Mouse (Mus musculus) hindbrain, embryonic 11.5 days (tissue): ENCODE data around the gene Zfp982. TPM values are rescaled to one million over a fixed set of nuclear protein-coding genes. Genes with fewer than 3 reads are reported as not detected.
"Not testable (repeated sequence)": the region's sequence is repeated elsewhere in the genome, so short reads cannot be mapped to it uniquely, and the experiment has no call there.

ENCODE experiments used
- ATAC-seq: fragments of 200-750 bp; cut with Nextera tagmentation; 2 replicates; pipeline ENCODE4 v1.8.0; 2017; ENCODE audit warnings: mild to moderate bottlenecking, moderate TSS enrichment, moderate library complexity; ENCODE audit not compliant: low FRiP score
- DNase-seq: peaks from one replicate; pipeline ENCODE4 v3.0.0-alpha.2; 2015; ENCODE audit warnings: low spot score
- H3K27ac ChIP-seq: fragments of 300-500 bp; sonication (generic); 2 replicates; pipeline ENCODE4 v1.5.1; 2014; ENCODE audit warnings: mild to moderate bottlenecking, low read depth, low read length
- H3K27me3 ChIP-seq: fragments of 300-500 bp; sonication (generic); 2 replicates; pipeline ENCODE4 v1.6.1; 2014; ENCODE audit warnings: mild to moderate bottlenecking, low read length, moderate library complexity, mixed read lengths; ENCODE audit not compliant: control insufficient read depth, insufficient read depth
- H3K36me3 ChIP-seq: fragments of 300-500 bp; sonication (generic); 2 replicates; pipeline ENCODE4 v1.6.1; 2014; ENCODE audit warnings: mild to moderate bottlenecking, low read length, moderate library complexity, mixed read lengths; ENCODE audit not compliant: control insufficient read depth, insufficient read depth
- H3K4me1 ChIP-seq: fragments of 300-500 bp; sonication (generic); replicated peaks from 2 replicates; pipeline ENCODE4 v1.6.1; 2014; ENCODE audit warnings: low read length, mixed read lengths; ENCODE audit not compliant: control insufficient read depth, insufficient read depth
- H3K4me2 ChIP-seq: fragments of 300-500 bp; sonication (generic); replicated peaks from 2 replicates; pipeline ENCODE4 v1.6.1; 2014; ENCODE audit warnings: mild to moderate bottlenecking, low read depth, low read length
- H3K4me3 ChIP-seq: fragments of 300-500 bp; sonication (generic); 2 replicates; pipeline ENCODE4 v1.5.1; 2014; ENCODE audit warnings: low read depth, low read length
- H3K9ac ChIP-seq: fragments of 300-500 bp; sonication (generic); 2 replicates; pipeline ENCODE4 v1.6.1; 2014; ENCODE audit warnings: low read depth, low read length
- H3K9me3 ChIP-seq: fragments of 300-500 bp; sonication (generic); 2 replicates; pipeline ENCODE4 v1.6.1; 2016; ENCODE audit warnings: low read length; ENCODE audit not compliant: control insufficient read depth
- WGBS: fragments of 180-500 bp; shearing (Covaris S2); extraction: QIAGEN DNeasy Blood & Tissue Kit; methylation state at CpG from one replicate; pipeline ENCODE4 v1.1.7; 2014; 5-methylcytosine and 5-hydroxymethylcytosine counted together
- polyA plus RNA-seq: library from polyadenylated mRNA; unstranded; fragments of >200 nt; fragmentation: Nextera tagmentation; extraction: Ambion mirVana; gene quantifications from 2 replicates; pipeline ENCODE4 v1.2.1, GENCODE M21; 2014

Zfp982 gene
- polyA plus RNA-seq, 1 experiment from 2014 or later, result 8.1 TPM

DNA sequence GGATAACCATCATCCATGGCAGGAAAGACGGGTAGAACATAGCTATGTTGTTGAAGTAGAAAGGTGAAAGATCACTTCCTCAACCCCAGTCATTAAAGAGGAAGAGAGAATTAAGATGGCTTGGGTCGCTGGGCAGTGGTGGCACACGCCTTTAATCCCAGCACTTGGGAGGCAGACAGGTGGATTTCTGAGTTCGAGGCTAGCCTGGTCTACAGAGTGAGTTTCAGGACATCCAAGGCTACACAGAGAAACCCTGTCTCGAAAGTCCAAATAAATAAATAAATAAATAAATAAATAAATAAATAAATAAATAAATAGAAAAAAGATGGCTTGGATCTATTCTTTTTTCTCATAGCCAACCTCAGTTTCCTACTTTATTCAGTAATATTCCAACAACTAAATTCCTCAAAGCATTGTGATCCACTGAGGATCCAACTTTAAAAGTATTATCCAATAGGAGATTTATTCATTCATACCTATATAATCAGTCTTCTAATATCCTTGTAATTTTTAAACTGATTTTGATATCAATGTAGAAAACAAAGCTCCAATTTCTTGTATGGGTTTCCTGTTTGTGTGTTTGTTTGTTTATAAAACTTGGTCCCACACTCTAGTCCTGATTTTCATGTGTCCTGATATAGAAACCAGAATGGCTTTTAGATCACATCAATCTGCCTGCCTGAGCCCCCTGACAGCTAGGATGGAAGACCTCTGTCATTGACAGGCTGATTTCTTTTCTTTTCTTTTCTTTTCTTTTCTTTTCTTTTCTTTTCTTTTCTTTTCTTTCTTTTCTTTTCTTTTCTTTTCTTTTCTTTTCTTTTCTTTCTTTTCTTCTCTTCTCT, 6.8 kb downstream of the Zfp982 start:
- H3K4me3 ChIP-seq, H3K9ac ChIP-seq, H3K4me1 ChIP-seq, DNase-seq, H3K36me3 ChIP-seq, H3K4me2 ChIP-seq, H3K27ac ChIP-seq, H3K9me3 ChIP-seq, H3K27me3 ChIP-seq: not testable (repeated sequence)
- ATAC-seq, result peak; percentile 54; the same call in 1 of the 2 replicates
- WGBS, result 86% methylated on average over 5 of the region's 5 CpGs

- peak; percentile 51; the same call in 1 of the 2 replicates for ATAC-seq
Measured at GRCm38 (mm10) chr4:147509174-147509573, 17.0 kb downstream of the Zfp982 start.

GRCm38 (mm10) chr4:147518981-147519380, 26.8 kb downstream of the Zfp982 start:
- H3K9ac ChIP-seq, result no peak overlapping the region
- peak; percentile 31; the same call in 1 of the 2 replicates for ATAC-seq
- no peaks in the 10 kb centered on the region for H3K36me3 ChIP-seq
- 70% methylated on average over 2 of the region's 2 CpGs for WGBS
- no peaks in the 10 kb centered on the region for H3K27me3 ChIP-seq
- peaks cover 23% of the 10 kb centered on the region for H3K9me3 ChIP-seq
- no peak overlapping the region for H3K4me3 ChIP-seq
- DNase-seq, result no peak
- no peak overlapping the region for H3K4me2 ChIP-seq
- H3K4me1 ChIP-seq, result no peaks in the 10 kb centered on the region
- no peak overlapping the region for H3K27ac ChIP-seq

More at GRCm38 (mm10) chr4:147509174-147509573, 17.0 kb downstream of the Zfp982 start:
- Histone ChIP-seq H3K27me3 (no peaks in the 10 kb centered on the region), H3K9ac (no peak overlapping the region), H3K36me3 (no peaks in the 10 kb centered on the region), H3K27ac (no peak overlapping the region), H3K4me3 (no peak overlapping the region), H3K4me1 (no peaks in the 10 kb centered on the region), H3K9me3 (peaks cover 6% of the 10 kb centered on the region), H3K4me2 (no peak overlapping the region)
- 89% methylated on average over 2 of the region's 2 CpGs for WGBS
- DNase-seq, result no peak

DNA sequence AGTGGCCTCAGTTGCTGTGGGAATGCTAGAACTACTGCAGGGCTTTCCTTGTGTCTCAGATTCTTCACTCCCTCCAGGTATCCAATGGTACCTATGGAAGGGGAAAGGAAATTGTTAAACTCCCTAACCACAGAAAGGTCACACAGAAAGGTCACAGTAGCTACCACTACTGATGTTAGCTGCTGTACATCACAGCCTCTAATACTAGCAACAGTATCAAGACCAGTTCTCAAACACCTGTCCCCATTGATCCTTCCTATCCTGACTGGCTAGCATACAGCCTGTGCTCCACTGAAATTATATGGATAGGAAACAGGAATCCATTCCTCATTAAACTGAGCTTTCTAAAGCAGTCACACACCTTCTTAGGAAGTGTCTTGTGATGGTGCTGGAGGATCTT, 27.9 kb downstream of the Zfp982 start:
- Histone ChIP-seq H3K4me2 (no peak overlapping the region), H3K9ac (no peak overlapping the region), H3K27ac (no peak overlapping the region), H3K36me3 (no peaks in the 10 kb centered on the region), H3K4me1 (no peaks in the 10 kb centered on the region), H3K9me3 (peaks cover 28% of the 10 kb centered on the region), H3K27me3 (no peaks in the 10 kb centered on the region), H3K4me3 (no peak overlapping the region)
- no peak for DNase-seq
- ATAC-seq, result 0 out of 2 replicates have a peak, but pooled peaks have one; percentile 6

GRCm38 (mm10) chr4:147525125-147525524, 32.9 kb downstream of the Zfp982 start:
- no peak overlapping the region for H3K27ac ChIP-seq
- no peaks in the 10 kb centered on the region for H3K27me3 ChIP-seq
- H3K4me1 ChIP-seq, result no peaks in the 10 kb centered on the region
- H3K9me3 ChIP-seq, result peaks cover 31% of the 10 kb centered on the region
- 87% methylated on average over 1 of the region's 1 CpGs for WGBS
- no peak for DNase-seq
- no peak overlapping the region for H3K4me2 ChIP-seq
- no peak overlapping the region for H3K9ac ChIP-seq
- no peak overlapping the region for H3K4me3 ChIP-seq
- no peak for ATAC-seq
- H3K36me3 ChIP-seq, result no peaks in the 10 kb centered on the region

- H3K27ac ChIP-seq, result no peak overlapping the region
- no peaks in the 10 kb centered on the region for H3K4me1 ChIP-seq
- 83% methylated on average over 1 of the region's 1 CpGs for WGBS
- no peaks in the 10 kb centered on the region for H3K36me3 ChIP-seq
- H3K9ac ChIP-seq, result no peak overlapping the region
- H3K4me2 ChIP-seq, result no peak overlapping the region
- H3K27me3 ChIP-seq, result no peaks in the 10 kb centered on the region
- DNase-seq, result no peak
- ATAC-seq, result no peak
- H3K4me3 ChIP-seq, result no peak overlapping the region
- H3K9me3 ChIP-seq, result peaks cover 17% of the 10 kb centered on the region
Measured at GRCm38 (mm10) chr4:147530366-147530765, 38.1 kb downstream of the Zfp982 start.

DNA sequence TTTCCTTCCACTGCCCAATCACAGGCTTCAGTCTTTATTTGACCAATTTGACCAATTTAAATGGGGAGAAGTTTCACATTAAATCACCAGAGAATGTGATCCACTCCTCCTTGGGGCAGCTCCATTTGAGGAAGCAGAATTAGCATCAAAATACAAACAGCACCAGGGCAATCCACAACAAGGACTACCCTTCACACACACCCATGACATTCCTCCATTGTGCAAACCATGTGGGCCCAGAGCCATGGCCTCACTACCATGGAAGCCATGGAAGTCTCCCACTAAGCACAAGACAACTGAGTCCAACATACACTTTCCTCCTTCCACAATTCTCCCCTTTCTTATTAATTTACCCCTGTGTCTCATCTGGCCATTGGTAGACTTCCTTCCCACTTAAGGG, 43.7 kb downstream of the Zfp982 start:
- not testable (repeated sequence) for H3K36me3 ChIP-seq, H3K9ac ChIP-seq, H3K4me1 ChIP-seq, ATAC-seq, DNase-seq, H3K27me3 ChIP-seq, H3K27ac ChIP-seq, H3K4me3 ChIP-seq, H3K4me2 ChIP-seq
- peaks cover 12% of the 10 kb centered on the region for H3K9me3 ChIP-seq

- Histone ChIP-seq H3K9ac (no peak overlapping the region), H3K27me3 (no peaks in the 10 kb centered on the region), H3K4me3 (no peak overlapping the region), H3K36me3 (no peaks in the 10 kb centered on the region), H3K4me1 (no peaks in the 10 kb centered on the region), H3K9me3 (peaks cover 12% of the 10 kb centered on the region), H3K4me2 (no peak overlapping the region), H3K27ac (no peak overlapping the region)
- DNase-seq (no peak), ATAC-seq (no peak)
- WGBS, result 88% methylated on average over 2 of the region's 2 CpGs
Measured at GRCm38 (mm10) chr4:147537702-147538101, 45.5 kb downstream of the Zfp982 start.

GRCm38 (mm10) chr4:147539918-147540317, 47.7 kb downstream of the Zfp982 start, which contains the start of gene Gm16503:
Gene Gm16503 (plus strand): TSS chr4:147540218.
- not testable (repeated sequence) for H3K4me2 ChIP-seq, H3K27me3 ChIP-seq, H3K27ac ChIP-seq, H3K36me3 ChIP-seq, DNase-seq, H3K4me1 ChIP-seq, ATAC-seq, H3K4me3 ChIP-seq, H3K9ac ChIP-seq
- 90% methylated on average over 3 of the region's 3 CpGs for WGBS
- peaks cover 12% of the 10 kb centered on the region for H3K9me3 ChIP-seq
